Mouse (Mus musculus): Measurements from ENCODE around the gene Arrdc2. TPM values are rescaled to one million over a fixed set of nuclear protein-coding genes. Genes with fewer than 3 reads are reported as not detected.

The Arrdc2 gene
- total RNA-seq, 2 experiments from 2014 or later, result 4.3 to 27.1 TPM

DNA sequence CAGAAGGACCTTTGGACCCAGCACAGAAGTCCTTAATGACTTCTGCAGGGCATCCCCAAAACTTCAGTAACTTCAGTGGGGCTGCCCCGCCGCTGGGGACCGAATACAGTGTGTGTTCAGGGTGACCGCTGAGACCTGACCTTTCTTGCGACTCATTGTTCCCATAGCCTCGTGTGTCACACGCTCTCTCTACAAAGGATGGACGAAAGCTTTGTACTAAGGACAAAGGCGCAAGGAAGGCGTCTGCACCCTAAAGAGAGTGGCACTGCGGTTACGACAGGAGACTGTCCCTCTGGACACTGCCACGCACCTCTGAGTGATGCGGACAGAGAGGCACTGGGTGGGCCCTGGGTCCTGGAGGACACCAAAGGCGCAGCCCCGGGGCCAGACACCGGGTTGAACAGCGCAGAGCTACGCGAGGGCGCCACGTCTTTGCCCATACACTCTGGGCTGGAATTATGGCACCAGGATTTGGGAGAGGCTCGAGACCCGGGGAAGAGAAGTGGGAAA is 25.2 kb upstream of the Arrdc2 start:
- no peak for DNase-seq

DNA sequence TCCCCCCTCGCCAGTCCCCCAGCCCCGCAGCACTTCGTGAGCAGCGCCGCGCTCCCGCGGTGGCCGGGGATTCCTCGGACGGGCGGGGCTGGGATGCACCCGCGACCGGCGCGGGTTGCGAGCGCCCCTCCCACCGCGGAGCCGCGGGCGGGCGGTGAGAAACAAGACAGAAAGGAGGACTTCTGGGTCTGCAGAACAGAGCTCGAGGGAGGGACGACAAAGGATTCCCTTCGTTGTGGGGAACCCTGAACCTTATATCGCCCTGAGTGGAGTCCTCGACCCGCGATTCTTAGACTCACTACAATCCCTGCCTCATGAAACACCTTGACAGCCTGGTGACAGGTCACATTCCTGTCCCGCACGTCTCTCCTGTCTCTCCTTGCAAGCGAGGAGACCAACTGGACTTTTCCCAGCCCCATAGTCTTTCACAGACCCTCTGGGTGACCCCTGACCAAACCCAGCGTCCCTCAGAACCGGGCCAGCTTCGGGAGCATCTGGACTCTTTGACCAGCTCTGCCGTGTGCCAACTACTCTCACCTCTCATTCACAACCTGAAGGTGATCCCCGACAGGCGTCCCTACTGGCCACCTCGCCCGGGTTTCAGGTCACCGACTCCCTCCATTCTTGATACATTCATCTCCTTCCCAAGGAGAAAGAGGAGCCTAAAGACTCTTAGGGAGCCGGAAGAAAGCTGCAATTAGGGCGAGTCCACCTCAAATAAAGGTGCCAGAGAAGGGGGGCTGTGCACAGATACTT is 24.6 kb upstream of the Arrdc2 start:
- DNase-seq, result no peak

DNA sequence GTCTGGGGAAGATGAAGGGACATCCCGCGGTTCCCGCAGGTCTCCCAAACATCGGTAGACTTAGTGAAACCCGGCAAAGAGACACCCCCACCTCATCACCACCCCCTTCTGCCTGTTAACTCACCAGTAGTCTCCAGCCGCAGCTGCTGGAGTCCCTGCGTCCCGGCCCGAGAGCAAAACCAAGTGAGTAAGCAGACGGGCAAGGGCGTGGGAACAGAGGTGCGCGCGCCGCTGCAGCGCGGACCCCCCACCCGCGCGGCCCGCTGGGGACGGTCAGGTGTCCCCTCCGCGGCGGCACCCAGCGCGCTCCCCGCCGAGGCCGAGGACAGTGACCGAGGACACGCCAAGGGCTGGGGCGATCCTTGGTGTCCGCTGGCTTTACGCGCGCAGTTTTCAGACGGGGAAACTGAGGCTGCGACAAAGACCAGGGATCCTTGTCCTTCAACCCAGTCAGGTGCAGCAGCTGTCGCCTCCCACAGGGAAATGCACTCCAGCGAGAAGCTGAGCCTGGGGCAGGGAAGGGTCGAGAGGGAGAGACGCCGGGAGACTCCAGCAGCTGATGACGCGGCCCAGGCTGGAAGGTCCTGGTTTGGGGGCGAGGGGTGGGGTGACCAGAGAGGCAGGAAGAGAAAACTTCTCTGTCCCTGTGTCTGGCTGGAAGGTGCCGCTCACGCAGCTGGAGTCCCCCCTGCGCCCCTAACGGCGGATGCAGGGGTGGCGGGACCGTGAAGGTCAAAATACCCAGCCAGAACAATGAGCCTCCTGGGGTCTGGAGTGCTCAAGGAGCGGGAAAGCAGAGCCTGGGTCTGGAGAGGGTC is 23.5 kb upstream of the Arrdc2 start, which contains the start of gene Kcnn1:
Kcnn1 (minus strand) TSS at position 435 of the 818 bp plus-strand sequence.
- no peak for DNase-seq

GRCm38 (mm10) chr8:70857516-70857915 is 18.0 kb upstream of the Arrdc2 start:
- no peak for DNase-seq

DNA sequence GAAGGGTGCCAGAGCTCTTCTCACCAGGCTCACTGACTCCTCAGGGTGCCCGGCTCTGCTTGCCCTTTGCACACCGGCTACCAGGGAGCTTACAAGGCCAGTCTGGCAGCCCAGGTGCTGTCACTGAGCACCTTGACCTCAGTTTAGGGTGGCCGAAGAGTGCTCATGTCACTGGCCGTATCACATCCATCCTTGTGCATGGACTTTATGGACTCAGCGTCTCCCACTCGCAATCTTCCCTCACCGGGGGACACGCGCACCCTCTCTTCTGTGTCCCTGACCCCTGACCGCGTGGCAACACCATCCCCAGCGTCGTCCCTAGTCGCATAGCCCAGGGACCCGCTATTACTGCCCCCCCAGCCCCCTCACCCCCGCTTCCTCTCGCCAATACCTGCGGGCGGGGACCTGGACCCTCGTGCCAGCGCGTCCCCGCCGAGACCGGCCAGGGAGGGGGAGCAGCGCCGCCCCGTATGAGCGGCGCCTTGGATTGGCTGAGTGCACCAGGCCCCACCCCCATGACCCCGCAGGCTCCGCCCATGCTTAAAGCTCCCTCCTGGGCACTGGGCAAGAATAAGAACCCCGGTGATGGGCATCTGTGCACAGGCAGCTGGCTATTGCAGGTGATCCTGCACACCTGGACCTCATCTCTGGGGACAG is 17.1 kb upstream of the Arrdc2 start:
- peak; percentile 71 for DNase-seq

GRCm38 (mm10) chr8:70856028-70856427 is 16.5 kb upstream of the Arrdc2 start:
- DNase-seq, result no peak

GRCm38 (mm10) chr8:70853863-70854262 is 14.3 kb upstream of the Arrdc2 start:
- no peak for DNase-seq

DNA sequence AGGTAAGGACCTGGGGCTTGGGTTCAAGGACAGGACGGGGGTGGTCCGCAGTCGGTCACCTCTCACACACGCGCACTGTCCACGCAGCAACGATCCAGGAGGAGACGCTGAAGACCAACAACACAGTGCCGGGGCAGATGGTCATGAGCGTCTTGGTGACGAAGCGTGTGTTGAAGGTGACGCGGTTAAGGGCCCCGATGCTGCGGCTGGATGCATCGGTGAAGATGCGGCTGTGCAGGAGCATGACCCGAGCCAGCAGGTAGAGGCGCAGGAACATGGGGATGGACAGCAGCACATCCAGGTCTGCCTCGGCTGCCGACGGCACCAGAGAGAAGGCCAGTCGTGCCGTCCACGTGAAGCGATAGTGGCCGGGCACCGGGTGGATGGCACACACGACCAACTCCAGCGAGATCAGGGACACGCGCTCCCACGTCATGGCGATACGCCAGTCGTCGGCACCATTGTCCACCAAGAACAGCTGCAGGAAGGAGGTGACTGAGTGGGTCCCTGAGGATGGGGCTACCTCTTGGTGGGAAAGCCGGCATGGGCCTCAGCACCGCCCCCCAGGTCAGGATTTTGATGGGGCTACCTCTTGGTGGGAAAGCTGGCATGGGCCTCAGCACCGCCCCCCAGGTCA is 13.2 kb upstream of the Arrdc2 start:
- no peak for DNase-seq

- no peak for DNase-seq
Measured at GRCm38 (mm10) chr8:70851837-70852236, 12.3 kb upstream of the Arrdc2 start.

GRCm38 (mm10) chr8:70850947-70851346 is 11.4 kb upstream of the Arrdc2 start:
- DNase-seq, result no peak

GRCm38 (mm10) chr8:70850132-70850845 is 10.8 kb upstream of the Arrdc2 start:
- no peak for DNase-seq

- DNase-seq, result no peak
Measured at GRCm38 (mm10) chr8:70849333-70849990, 9.9 kb upstream of the Arrdc2 start.

- DNase-seq, result no peak
Measured at GRCm38 (mm10) chr8:70846371-70847154, 7.0 kb upstream of the Arrdc2 start.

DNA sequence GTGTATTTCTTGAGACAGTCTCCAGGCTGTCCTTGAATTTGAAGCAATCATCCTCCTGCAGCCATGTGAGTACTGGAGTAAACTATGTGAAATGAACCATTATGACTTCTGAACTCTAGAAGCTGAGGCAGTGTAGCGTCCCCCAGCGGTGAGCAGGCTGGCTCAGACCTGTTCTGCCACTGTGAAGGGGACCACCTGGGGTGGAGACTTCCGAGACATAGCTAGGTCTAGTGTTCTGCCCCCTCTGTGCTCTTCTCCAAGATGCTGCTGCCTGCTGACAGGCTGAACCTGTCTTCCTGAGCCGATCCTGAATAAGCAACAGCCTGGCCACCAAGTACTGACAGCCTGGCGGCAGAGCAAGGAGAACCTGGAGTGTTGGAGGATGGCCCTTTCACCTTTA is 5.6 kb upstream of the Arrdc2 start:
- DNase-seq, result no peak

DNA sequence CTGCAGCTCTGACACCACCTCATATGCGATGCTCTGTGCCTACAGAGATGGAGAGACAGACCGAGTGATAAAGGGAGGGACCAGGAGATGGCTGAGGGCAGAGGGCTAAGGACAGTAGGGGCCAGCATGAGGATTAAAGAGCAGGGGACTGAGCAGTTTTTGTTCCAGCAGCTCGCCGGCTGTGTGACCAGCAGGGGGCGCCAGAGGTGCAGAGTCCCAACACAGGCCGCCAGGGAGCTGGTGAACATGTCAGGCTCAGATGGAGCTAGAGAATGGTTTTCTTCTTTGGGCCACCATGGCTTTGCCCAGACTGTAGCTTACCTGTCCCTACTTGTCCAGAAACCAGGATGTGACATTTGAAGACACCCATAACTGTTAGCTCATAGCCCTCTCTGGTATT is 5.0 kb upstream of the Arrdc2 start:
- DNase-seq, result peak; percentile 97

DNA sequence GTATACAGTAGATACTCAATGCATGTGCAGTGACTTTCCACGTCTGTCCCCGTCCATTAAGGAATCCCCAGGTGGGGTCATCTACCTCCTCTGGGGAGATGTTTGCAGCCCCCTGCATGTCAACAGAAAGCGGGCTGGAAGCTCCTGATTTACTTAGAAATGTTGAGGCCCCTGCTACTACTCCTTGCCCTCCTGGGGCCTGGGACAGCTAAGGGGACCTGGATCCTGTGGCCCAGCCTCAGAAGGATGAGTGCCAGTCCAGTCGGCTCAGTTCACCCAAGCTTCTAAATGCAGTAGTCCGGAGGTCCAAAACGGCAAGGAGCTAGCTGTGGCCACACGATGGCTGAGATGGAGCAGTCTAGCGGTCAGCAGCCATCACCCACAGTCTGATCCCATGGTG is 4.4 kb upstream of the Arrdc2 start:
- no peak for DNase-seq

DNA sequence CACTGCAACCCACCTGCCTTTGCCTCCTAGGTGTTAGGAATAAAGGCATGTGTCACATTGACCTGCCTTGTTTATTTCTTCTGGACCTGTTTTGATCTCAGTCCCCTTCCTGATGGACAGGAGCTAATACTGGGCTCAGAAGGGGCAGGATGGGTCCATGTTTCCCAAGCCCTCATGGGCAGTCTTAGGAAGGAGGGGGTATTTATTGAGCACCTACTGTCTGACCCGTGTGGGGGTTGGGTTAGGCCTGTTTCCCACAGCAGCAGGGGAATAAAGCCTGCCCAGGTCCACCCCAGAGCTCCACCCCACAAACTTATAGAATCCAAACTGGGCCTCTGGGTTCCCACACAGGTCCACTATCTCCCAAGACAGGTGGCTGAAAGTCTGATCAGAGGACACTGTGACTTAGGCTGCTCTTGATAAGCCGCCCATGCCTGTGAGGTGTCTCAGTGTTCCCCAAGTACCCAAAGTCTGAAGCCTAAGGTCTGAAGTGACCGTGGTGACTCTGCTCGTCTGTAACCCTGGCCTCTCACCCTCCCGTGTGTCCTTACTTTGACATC is 3.8 kb upstream of the Arrdc2 start:
- no peak for DNase-seq

DNA sequence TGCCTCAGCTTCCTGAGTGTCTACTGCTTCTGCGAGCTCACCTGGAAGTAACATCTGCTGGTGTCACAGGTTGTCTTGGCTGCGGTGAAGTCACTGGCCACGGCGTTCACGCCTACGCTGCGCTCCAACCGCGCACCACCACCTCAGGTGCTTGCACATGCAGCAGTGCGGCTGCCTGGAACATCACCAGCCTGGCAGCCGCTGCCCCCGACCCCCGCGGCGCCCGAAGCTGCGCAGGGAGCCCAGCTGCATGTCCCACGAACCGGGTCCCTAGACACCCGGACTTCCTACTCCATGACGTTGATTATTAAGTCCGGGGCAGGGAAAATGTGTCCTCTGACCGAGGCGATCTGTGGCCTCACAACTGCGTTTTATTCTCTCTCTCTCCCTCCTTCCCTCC is 3.0 kb upstream of the Arrdc2 start:
- DNase-seq, result no peak

DNA sequence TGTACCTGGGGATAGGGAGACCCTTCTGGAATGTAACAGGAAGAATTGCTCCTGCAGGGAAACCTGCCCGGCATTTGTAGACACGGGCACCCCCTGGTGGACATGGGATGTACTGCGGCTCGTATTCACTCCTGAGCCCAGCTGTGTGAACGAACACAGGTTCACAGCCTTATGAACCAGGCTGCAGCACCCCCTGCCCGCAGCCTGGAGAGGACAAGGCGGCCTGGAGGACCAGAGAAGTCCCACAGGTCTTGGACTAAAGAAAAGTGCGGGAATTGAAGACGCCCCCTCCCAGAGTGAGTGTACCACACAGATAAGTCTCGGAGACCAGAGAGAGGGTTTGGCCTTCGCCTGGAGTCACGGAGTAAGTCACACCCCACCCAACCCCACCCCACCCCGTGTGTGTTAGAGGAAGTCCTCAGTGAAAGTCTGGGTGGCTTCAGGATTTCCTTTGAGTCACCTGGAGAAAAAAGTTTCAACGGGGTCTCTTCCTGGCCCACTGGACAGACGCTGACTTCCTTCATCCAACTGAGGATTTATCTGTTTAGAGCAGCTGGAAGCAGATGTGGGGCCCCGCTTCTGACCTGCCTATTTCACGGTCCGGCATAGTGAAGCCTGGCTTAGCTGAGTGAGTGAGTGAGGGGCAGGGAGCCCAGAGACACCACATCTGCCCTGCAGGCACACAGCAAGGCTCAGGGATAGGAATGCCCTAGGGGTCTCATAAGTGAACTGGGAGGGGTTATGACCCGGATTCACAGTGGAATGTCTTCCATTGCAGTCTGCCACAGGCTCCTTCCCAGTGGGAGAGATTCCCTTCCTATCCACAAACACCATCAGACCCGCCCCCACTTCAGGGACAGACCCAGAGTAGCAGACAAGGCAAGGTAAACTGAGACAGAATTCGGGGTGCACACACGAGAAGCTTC is 1.9 kb upstream of the Arrdc2 start:
- peak; percentile 93 for DNase-seq
